ENCODE assay signal across 29 mouse cellular contexts in the genomic region with DNA sequence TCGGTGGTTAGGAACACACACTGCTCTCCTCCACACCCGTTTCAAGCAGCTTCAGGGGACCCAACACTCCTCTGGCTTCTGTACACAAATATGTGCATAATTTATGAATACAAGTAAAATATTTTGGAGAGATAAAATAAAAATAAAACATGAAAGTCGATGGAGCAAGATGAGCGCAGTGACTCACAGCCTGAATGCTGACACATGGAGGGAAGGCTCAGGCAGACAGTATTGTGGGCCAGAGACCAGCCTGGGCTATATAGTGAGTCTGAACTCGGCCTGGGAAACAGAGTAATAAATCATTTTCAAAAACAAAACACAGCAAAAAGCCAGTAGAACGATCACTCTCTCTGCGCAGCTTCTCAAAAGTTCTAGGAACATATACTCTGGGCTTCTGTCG. TPM values are rescaled to one million over a fixed set of nuclear protein-coding genes. Genes with fewer than 3 reads are reported as not detected.
DNase-seq lines count a peak whose midpoint lies in the region; ATAC-seq lines count a peak whose summit lies in the region.
"Had no signal": no experiment of that assay in that cellular context is flagged by ENCODE, and none has a peak within 500 bp of the region (broad histone marks: within the 10 kb centered on the region; RNA-seq: fewer than 3 reads in every experiment).

No protein-coding gene starts in this region.

- no peak overlapping the region for H3K27ac ChIP-seq in neural tube, embryonic 15.5 days (replicated peaks)
- H3K27ac ChIP-seq: embryonic facial prominence, embryonic 10.5 days; embryonic facial prominence, embryonic 13.5 days; forebrain, embryonic 12.5 days; forebrain, embryonic 15.5 days; heart, embryonic 15.5 days; hindbrain, embryonic 10.5 days; hindbrain, embryonic 14.5 days had no signal

- H3K9ac ChIP-seq in neural tube, embryonic 15.5 days (replicated peaks), result no peak overlapping the region
- H3K9ac ChIP-seq: embryonic facial prominence, embryonic 13.5 days; forebrain, embryonic 12.5 days; forebrain, embryonic 15.5 days; heart, embryonic 12.5 days; heart, embryonic 15.5 days; hindbrain, embryonic 14.5 days had no signal

- peaks cover 13% of the 10 kb centered on the region for H3K4me1 ChIP-seq in neural tube, embryonic 15.5 days

- DNase-seq in kidney, postnatal 4 days, result peak; percentile 31 to 37
- no peak for DNase-seq in kidney, postnatal 14 days
- peak; percentile 33 for DNase-seq in urinary bladder, postnatal 14 days (ENCODE audit: low spot score)
- DNase-seq in urinary bladder, postnatal 36 days (ENCODE audit: low spot score in 2 of 2), result no peak
- no peak for DNase-seq in left cerebral cortex, postnatal 25 days (ENCODE audit: low spot score in 2 of 2)
- DNase-seq: adrenal gland, adult 8-10 months; adrenal gland, postnatal 25 days; cerebellum, adult 11-12 months; cerebellum, adult 8-10 months; cerebellum, postnatal 10 days; cerebellum, postnatal 36 days; embryo, embryonic 11 days; gastrocnemius, postnatal 25 days; heart, adult 18-20 months; heart, postnatal 10 days; heart, postnatal 36 days had no signal

- H3K4me3 ChIP-seq in neural tube, embryonic 15.5 days (replicated peaks), result no peak overlapping the region
- H3K4me3 ChIP-seq: embryonic facial prominence, embryonic 10.5 days; embryonic facial prominence, embryonic 13.5 days; erythroblast, embryonic 14.5 days; forebrain, embryonic 12.5 days; forebrain, embryonic 15.5 days; heart, embryonic 12.5 days; heart, embryonic 15.5 days; hindbrain, embryonic 10.5 days had no signal

- peak overlapping the region; percentile 96 for H3K4me2 ChIP-seq in neural tube, embryonic 15.5 days
- H3K4me2 ChIP-seq: embryonic facial prominence, embryonic 13.5 days; forebrain, embryonic 12.5 days; forebrain, embryonic 15.5 days; heart, embryonic 12.5 days; heart, embryonic 15.5 days had no signal

- intact Hi-C loops in left cerebral cortex, postnatal 25 days (cut with DNase I), result no loop called here

- no peaks in the 10 kb centered on the region for H3K9me3 ChIP-seq in neural tube, embryonic 15.5 days (replicated peaks)
- H3K9me3 ChIP-seq: embryonic facial prominence, embryonic 10.5 days; embryonic facial prominence, embryonic 13.5 days; forebrain, embryonic 12.5 days; forebrain, embryonic 15.5 days; heart, embryonic 12.5 days; heart, embryonic 15.5 days; hindbrain, embryonic 10.5 days had no signal

- peaks cover 38% of the 10 kb centered on the region for H3K27me3 ChIP-seq in neural tube, embryonic 15.5 days (replicated peaks)

- no peaks in the 10 kb centered on the region for H3K36me3 ChIP-seq in neural tube, embryonic 15.5 days
- H3K36me3 ChIP-seq: embryonic facial prominence, embryonic 10.5 days; embryonic facial prominence, embryonic 13.5 days; forebrain, embryonic 12.5 days; forebrain, embryonic 15.5 days; heart, embryonic 12.5 days; heart, embryonic 15.5 days; hindbrain, embryonic 10.5 days had no signal

- 63% methylated on average over 8 of the region's 8 CpGs for WGBS in neural tube, embryonic 15.5 days

- no peak for ATAC-seq in neural tube, embryonic 15.5 days (ENCODE audit: low FRiP score)
- ATAC-seq: activated CD4-positive, CD25-positive, alpha-beta regulatory T cell, adult 4 months; forebrain, embryonic 15.5 days had no signal

RNA-seq across cellular contexts. Expression of a gene that starts 5.6 kb away (rescaled TPM):
- polyA plus RNA-seq in neural tube, embryonic 15.5 days (2015; fragmentation: Nextera tagmentation; extraction: Ambion mirVana), result 5.9 and 13.7 TPM in 2 replicates
- under 1 TPM; 0.32 to 0.76 TPM for total RNA-seq in left cerebral cortex, postnatal 25 days (2021)
- total RNA-seq: adrenal gland, adult 8-10 months; adrenal gland, postnatal 25 days; gastrocnemius, adult 8-10 months; gastrocnemius, postnatal 25 days; heart, adult 18-20 months; heart, postnatal 36 days had no signal
- polyA plus RNA-seq: erythroblast, embryonic 14.5 days; gonadal fat pad, adult 2 months; heart, embryonic 12.5 days; heart, embryonic 15.5 days had no signal

RNA-seq across cellular contexts. Expression of a gene that starts 19.4 kb away (rescaled TPM):
- 0.40 and 0.87 TPM in 2 replicates for polyA plus RNA-seq in neural tube, embryonic 15.5 days (2015; fragmentation: Nextera tagmentation; extraction: Ambion mirVana)
- total RNA-seq in left cerebral cortex, postnatal 25 days (2021), result not detected
- polyA plus RNA-seq: activated CD4-positive, CD25-positive, alpha-beta regulatory T cell, adult 4 months; erythroblast, embryonic 14.5 days had no signal

RNA-seq across cellular contexts. Expression of a gene that starts 35.2 kb away (rescaled TPM):
- polyA plus RNA-seq in neural tube, embryonic 15.5 days (2015; fragmentation: Nextera tagmentation; extraction: Ambion mirVana), result 0.24 and 0.26 TPM in 2 replicates
- total RNA-seq in left cerebral cortex, postnatal 25 days (2021), result not detected
- total RNA-seq: adrenal gland, adult 8-10 months; adrenal gland, postnatal 25 days; gastrocnemius, adult 8-10 months; gastrocnemius, postnatal 25 days; heart, adult 18-20 months; heart, postnatal 10 days; heart, postnatal 36 days had no signal
- polyA plus RNA-seq: erythroblast, embryonic 14.5 days; heart, embryonic 12.5 days; heart, embryonic 15.5 days had no signal

RNA-seq across cellular contexts. Expression of a gene that starts 55.9 kb away (rescaled TPM):
- polyA plus RNA-seq in neural tube, embryonic 15.5 days (2015; fragmentation: Nextera tagmentation; extraction: Ambion mirVana), result 82.8 and 93.1 TPM in 2 replicates
- total RNA-seq in left cerebral cortex, postnatal 25 days (2021), result 10 to 100 TPM; 80.6 to 81.4 TPM

Comparison
In these comparisons a context has a peak if more than half of its experiments do, and no peak if none do; other contexts are left out.
1. DNase-seq: peak in kidney, postnatal 4 days (2 of 2) and urinary bladder, postnatal 14 days (single experiment); none in kidney, postnatal 14 days (single experiment), urinary bladder, postnatal 36 days (0 of 2) and left cerebral cortex, postnatal 25 days (0 of 2).